Mouse (Mus musculus) lung, postnatal 0 days (tissue): Measurements from ENCODE around the gene Fgf9.

Source experiments
- CTCF ChIP-seq: IDR thresholded peaks from 2 replicates; pipeline ENCODE4 v1.5.1; 2016; ENCODE audit warnings: antibody characterized with exemption, mild to moderate bottlenecking
- EP300 ChIP-seq: IDR thresholded peaks from 2 replicates; pipeline ENCODE4 v1.6.1; 2016; ENCODE audit warnings: antibody characterized with exemption, mild to moderate bottlenecking, control low read depth

- no peak for TF ChIP-seq CTCF
- no peak for TF ChIP-seq EP300
Measured at GRCm38 (mm10) chr14:58074621-58075432, 4.5 kb downstream of the Fgf9 start.
